Mouse (Mus musculus): Measurements from ENCODE around the gene Dzip3. TPM values are rescaled to one million over a fixed set of nuclear protein-coding genes. Genes with fewer than 3 reads are reported as not detected.

Dzip3 gene
- 3.3 and 6.3 TPM in 2 replicates for polyA plus RNA-seq (2012; ENCODE audit: low replicate concordance)

DNA sequence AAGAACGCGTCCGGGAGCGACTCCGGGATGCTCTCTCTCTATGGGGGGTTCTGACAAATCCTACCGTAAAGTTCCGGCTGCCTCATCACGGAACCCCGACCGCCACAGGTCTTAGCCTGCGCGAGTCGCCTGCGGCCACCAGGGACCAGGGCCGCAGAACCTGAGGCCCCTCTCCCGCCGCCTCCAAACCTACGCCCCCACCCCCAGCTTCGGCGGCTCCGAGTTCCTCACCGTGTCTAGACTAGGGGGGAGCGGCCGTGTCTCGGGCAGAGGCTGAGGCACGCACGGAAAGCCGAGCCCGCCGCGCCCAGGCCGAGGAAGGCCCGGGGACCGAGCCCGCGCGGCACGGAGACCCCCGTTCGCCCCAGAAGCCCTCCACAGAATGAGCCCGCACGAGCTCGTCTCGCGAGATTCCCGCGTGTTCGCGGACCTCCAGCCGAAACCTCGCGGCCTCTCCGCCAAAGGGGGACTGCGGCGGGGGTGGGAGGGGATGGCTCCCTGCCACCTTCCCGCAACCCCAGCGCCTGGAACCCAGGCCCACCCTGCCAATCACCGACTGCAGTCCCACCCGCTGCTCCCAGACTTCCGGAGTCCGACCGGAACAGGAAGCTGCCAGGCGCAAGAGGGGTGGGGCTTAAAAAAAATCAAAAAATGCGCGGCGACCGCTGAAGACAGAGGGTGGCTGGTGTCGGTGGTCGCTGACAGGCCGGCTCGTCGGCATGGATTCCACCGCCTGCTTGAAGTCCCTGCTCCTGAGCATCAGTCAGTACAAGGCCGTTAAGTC is at the start of gene Dzip3, which contains the start of gene Cip2a:
TSS of gene Dzip3 (minus strand) at position 607 of the 784 bp plus-strand sequence.
TSS of gene Cip2a (plus strand) at position 627 of the 784 bp plus-strand sequence.

Other genes with a start within 250 kb of the Dzip3 start
- gene Trat1, start 222.1 kb downstream of the Dzip3 start, polyA plus RNA-seq (2012; ENCODE audit: low replicate concordance) = 0.73 and 0.90 TPM in 2 replicates
- not detected in 2 replicates for gene Retnlb, start 177.3 kb downstream of the Dzip3 start, polyA plus RNA-seq (2012; ENCODE audit: low replicate concordance)
- gene Retnla, start 151.6 kb downstream of the Dzip3 start, polyA plus RNA-seq (2012; ENCODE audit: low replicate concordance) = 0.30 and 0.53 TPM in 2 replicates
- gene Retnlg, start 121.5 kb downstream of the Dzip3 start, polyA plus RNA-seq (2012; ENCODE audit: low replicate concordance) = 8.8 and 10.4 TPM in 2 replicates
- gene Cip2a, start within 50 bp of the Dzip3 start, polyA plus RNA-seq (2012; ENCODE audit: low replicate concordance) = 0.14 and 1.2 TPM in 2 replicates
- not detected in 2 replicates for gene Myh15, start 63.3 kb upstream of the Dzip3 start, polyA plus RNA-seq (2012; ENCODE audit: low replicate concordance)

Data from hematopoietic multipotent progenitor cell, adult 10-12 weeks (in vitro differentiated cells).